Mouse (Mus musculus) lung, adult 18-20 months (tissue): ENCODE data around the gene Gm8797.
"Not testable (repeated sequence)": the region's sequence is repeated elsewhere in the genome, so short reads cannot be mapped to it uniquely, and the experiment has no call there.

ENCODE experiments used
- DNase-seq, 2 experiments: peaks; one replicate each; pipeline ENCODE4 v3.0.0; 2022; ENCODE audit warnings: mixed read lengths in 2 of 2

The Gm8797 gene

GRCm38 (mm10) chr3:5750506-5750905 lies at the start of gene Gm8797:
Gene Gm8797, plus strand, starts transcription at chr3:5750806.
- DNase-seq: not testable (repeated sequence)

- DNase-seq: no peak
Measured at GRCm38 (mm10) chr3:5714481-5714880, 36.1 kb upstream of the Gm8797 start.

GRCm38 (mm10) chr3:5732931-5733330 lies 17.7 kb upstream of the Gm8797 start:
- DNase-seq: no peak

- DNase-seq: no peak
Measured at GRCm38 (mm10) chr3:5754763-5755478, 4.3 kb downstream of the Gm8797 start.

GRCm38 (mm10) chr3:5766256-5766655 lies 15.7 kb downstream of the Gm8797 start:
- no peak for DNase-seq

GRCm38 (mm10) chr3:5776894-5777293 lies 26.3 kb downstream of the Gm8797 start:
- no peak for DNase-seq
